Mouse (Mus musculus) heart, postnatal 0 days (tissue): Measurements from ENCODE around the gene Cldn5. TPM values are rescaled to one million over a fixed set of nuclear protein-coding genes. Genes with fewer than 3 reads are reported as not detected.
A peak's percentile ranks its signal among the peaks of the same experiment; 100 is the strongest.

ENCODE experiments used
- ATAC-seq: fragments of 200-750 bp; cut with Nextera tagmentation; 2 replicates; pipeline ENCODE4 v1.8.0; 2017; ENCODE audit warnings: low read depth, moderate number of reproducible peaks, moderate library complexity; ENCODE audit not compliant: insufficient read depth
- DNase-seq: peaks from one replicate; pipeline ENCODE4 v3.0.0-alpha.2; 2016; ENCODE audit warnings: low spot score
- H3K27ac ChIP-seq: fragments of 300-500 bp; sonication (generic); 2 replicates; pipeline ENCODE4 v1.5.1; 2014; ENCODE audit warnings: low read depth, mild to moderate bottlenecking
- H3K27me3 ChIP-seq: fragments of 300-500 bp; sonication (generic); 2 replicates; pipeline ENCODE4 v1.6.1; 2014; ENCODE audit warnings: low read length, mixed read lengths; ENCODE audit not compliant: control insufficient read depth, insufficient read depth
- H3K36me3 ChIP-seq: fragments of 300-500 bp; sonication (generic); replicated peaks from 2 replicates; pipeline ENCODE4 v1.6.1; 2014; ENCODE audit warnings: low read length, mixed read lengths; ENCODE audit not compliant: control insufficient read depth, insufficient read depth
- H3K4me1 ChIP-seq: fragments of 300-500 bp; sonication (generic); 2 replicates; pipeline ENCODE4 v1.6.1; 2014; ENCODE audit warnings: antibody characterized with exemption; ENCODE audit not compliant: control insufficient read depth, insufficient read depth
- H3K4me2 ChIP-seq: fragments of 300-500 bp; sonication (generic); 2 replicates; pipeline ENCODE4 v1.6.1; 2014; ENCODE audit warnings: low read depth, mild to moderate bottlenecking, low read length, moderate library complexity
- H3K4me3 ChIP-seq: fragments of 300-500 bp; sonication (generic); 2 replicates; pipeline ENCODE4 v1.5.1; 2014; ENCODE audit warnings: low read depth, low read length
- H3K9ac ChIP-seq: fragments of 300-500 bp; sonication (generic); replicated peaks from 2 replicates; pipeline ENCODE4 v1.6.1; 2014; ENCODE audit warnings: low read depth, low read length, mixed read lengths
- H3K9me3 ChIP-seq: fragments of 300-500 bp; sonication (generic); replicated peaks from 2 replicates; pipeline ENCODE4 v1.6.1; 2016; ENCODE audit warnings: low read length; ENCODE audit not compliant: control insufficient read depth
- CTCF ChIP-seq: IDR thresholded peaks from 2 replicates; pipeline ENCODE4 v1.5.1; 2016; ENCODE audit warnings: antibody characterized with exemption, control low read depth, low read depth
- EP300 ChIP-seq: IDR thresholded peaks from 2 replicates; pipeline ENCODE4 v1.6.1; 2016; ENCODE audit warnings: antibody characterized with exemption, low read depth
- WGBS: fragments of 180-500 bp; shearing (Covaris S2); extraction: QIAGEN DNeasy Blood & Tissue Kit; methylation state at CpG from one replicate; pipeline ENCODE4 v1.1.7; 2014; 5-methylcytosine and 5-hydroxymethylcytosine counted together
- polyA plus RNA-seq: library from polyadenylated mRNA; unstranded; fragments of >200 nt; fragmentation: Nextera tagmentation; extraction: Ambion mirVana; gene quantifications from 2 replicates; pipeline ENCODE4 v1.2.1, GENCODE M21; 2015
- total RNA-seq: library from RNA; depleted of rRNA; stranded (reverse); fragments of >200 nt; gene quantifications from 2 replicates; pipeline ENCODE4 v1.2.3, GENCODE M21; 2014; ENCODE audit warnings: low replicate concordance; rRNA removed

The Cldn5 gene
- total RNA-seq (89.6 and 108 TPM in 2 replicates), polyA plus RNA-seq (44.8 and 54.2 TPM in 2 replicates)

DNA sequence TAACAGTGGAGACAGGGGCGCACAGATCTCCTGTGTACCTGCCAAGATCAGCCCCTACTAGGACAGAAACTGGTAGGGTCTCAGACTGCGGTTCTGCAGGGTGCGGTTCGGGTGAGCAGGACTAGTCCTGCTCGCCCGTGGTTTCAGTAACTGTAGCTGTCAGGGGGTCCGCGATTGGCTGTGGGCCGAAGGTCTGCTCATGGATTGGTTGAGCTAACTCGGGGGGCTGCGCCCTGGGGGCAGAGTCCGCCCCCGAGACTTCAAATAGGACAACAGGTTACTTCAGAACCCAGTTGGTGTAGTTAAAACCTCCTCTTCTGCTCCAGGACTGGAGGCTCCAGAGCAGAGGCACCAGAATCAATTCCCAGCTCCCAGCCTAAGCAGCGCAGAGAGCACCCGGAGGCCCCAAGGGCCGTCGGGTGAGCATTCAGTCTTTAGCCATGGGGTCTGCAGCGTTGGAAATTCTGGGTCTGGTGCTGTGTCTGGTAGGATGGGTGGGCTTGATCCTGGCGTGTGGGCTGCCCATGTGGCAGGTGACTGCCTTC is at the start of gene Cldn5:
Cldn5 (plus strand) TSS at position 292 of the 545 bp plus-strand sequence.
- H3K4me1 ChIP-seq, result no peaks in the 10 kb centered on the region

DNA sequence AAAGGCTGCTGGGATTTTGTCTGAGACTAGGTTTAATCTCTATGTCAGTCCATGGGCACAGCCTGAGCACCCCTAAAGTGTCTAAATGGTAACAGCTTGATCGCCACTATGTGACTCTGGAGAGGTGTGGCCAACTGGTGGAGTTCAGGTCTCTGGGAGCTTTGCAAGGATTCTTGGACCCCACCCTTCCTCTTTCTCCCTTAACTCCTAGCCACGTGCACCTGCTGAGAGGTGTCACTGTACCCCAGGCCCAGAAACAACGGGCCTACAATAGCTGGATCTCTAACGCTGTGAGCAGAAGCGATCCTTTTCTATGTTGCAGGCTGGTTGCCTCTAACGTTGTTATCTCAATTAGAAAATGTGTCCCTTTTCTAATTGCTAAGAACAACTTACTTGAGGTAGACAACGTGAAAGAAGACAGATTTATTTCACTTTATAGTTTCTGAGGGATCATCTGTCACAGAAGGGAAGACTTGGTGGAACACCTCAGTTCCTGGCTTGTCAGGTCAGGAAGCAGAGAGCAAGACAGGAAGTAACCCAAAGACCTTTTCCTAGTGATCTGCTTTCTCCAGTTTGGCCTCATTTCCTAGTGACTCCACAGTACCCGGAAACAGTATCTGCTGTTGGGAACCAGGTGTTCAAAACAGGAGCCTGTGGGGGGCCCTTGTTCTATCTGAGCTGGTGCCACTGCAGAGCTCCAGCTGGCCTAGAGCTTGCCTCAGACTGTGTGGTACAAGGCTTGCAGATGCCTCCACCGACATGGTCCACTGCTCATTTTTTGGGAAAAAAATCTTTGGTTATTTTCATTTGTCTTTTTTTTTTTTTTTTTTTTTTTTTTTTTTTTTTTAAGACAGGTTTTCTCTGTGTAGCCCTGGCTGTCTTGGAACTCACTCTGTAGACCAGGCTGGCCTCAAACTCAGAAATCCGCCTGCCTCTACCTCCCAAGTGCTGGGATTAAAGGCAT is 48.8 kb upstream of the Cldn5 start:
- H3K36me3 ChIP-seq, result no peaks in the 10 kb centered on the region
- H3K4me3 ChIP-seq, result no peak overlapping the region
- ATAC-seq (no peak), DNase-seq (no peak)
- no peaks in the 10 kb centered on the region for H3K4me1 ChIP-seq
- 72% methylated on average over 10 of the region's 10 CpGs for WGBS
- H3K9ac ChIP-seq, result no peak overlapping the region
- H3K27ac ChIP-seq, result 0 out of 2 replicates have a peak overlapping the region, but pooled peaks have one; percentile 7
- H3K4me2 ChIP-seq, result no peak overlapping the region
- TF ChIP-seq CTCF (no peak), EP300 (no peak)
- no peaks in the 10 kb centered on the region for H3K9me3 ChIP-seq
- H3K27me3 ChIP-seq, result 0 out of 2 replicates have a peak, but pooled peaks cover 2% of the 10 kb centered on the region

More for the DNA sequence above, at the start of gene Cldn5:
- Histone ChIP-seq H3K4me3 (peak within 1 kb of the TSS; percentile 54), H3K4me2 (peak within 1 kb of the TSS; percentile 65), H3K9me3 (no peaks in the 10 kb centered on the region), H3K27ac (peak within 1 kb of the TSS; percentile 81), H3K36me3 (no peaks in the 10 kb centered on the region), H3K27me3 (peaks cover 34% of the 10 kb centered on the region), H3K9ac (peak within 1 kb of the TSS; percentile 58)
- DNase-seq (peak; percentile 15), ATAC-seq (peak; percentile 75)
- TF ChIP-seq CTCF (no peak), EP300 (no peak)
- WGBS, result 11% methylated on average over 19 of the region's 19 CpGs

DNA sequence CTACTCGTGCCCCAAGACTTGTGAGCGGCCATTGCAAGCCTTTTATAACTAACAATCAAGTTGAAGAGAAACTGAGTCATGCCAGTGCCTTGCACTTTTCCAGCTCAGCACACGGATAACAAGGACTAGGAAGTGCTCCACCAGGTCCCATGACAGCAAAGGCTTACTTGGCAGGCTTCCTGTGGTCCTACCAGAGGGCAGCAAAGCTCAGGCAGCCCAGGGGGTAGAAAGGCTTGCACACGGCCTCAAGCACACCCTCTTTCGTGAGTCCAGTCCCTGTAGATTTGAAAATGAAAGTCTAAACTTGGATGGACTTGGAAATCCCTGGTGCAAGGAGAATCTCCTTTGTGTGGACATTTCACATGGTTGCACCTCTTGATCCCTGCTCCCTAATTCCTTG is 47.5 kb upstream of the Cldn5 start:
- no peak overlapping the region for H3K4me2 ChIP-seq

DNA sequence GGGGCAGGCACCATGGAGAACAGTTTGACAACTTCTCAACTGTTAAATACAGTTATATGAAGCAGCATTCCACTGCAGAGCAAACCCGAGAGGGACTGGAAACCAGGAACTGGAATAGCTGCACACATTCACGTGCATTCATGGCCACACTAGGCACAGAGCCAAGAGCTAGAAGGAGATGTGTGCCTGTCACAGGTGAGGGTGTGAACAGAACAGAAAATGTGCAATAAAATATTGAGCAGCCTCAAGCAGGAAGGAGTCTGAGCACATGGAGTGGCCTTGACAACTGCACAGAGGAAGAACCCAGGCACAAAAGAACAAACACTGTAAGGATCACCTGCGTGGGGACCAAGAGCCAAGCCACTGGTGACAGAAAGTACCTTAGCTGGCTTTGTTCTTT is 46.0 kb upstream of the Cldn5 start:
- 56% methylated on average over 3 of the region's 3 CpGs for WGBS
- Histone ChIP-seq H3K9me3 (no peaks in the 10 kb centered on the region), H3K27ac (no peak overlapping the region), H3K4me2 (no peak overlapping the region), H3K9ac (no peak overlapping the region), H3K27me3 (0 out of 2 replicates have a peak, but pooled peaks cover 2% of the 10 kb centered on the region), H3K4me1 (no peaks in the 10 kb centered on the region), H3K4me3 (no peak overlapping the region), H3K36me3 (no peaks in the 10 kb centered on the region)
- no peak for TF ChIP-seq EP300
- no peak for TF ChIP-seq CTCF
- DNase-seq, result no peak
- no peak for ATAC-seq

More for the DNA sequence above, 47.5 kb upstream of the Cldn5 start:
- no peaks in the 10 kb centered on the region for H3K4me1 ChIP-seq
- WGBS, result 50% methylated on average over 5 of the region's 5 CpGs
- TF ChIP-seq EP300 (no peak), CTCF (no peak)
- no peak overlapping the region for H3K9ac ChIP-seq
- no peak for ATAC-seq
- no peaks in the 10 kb centered on the region for H3K36me3 ChIP-seq
- H3K27ac ChIP-seq, result no peak overlapping the region
- 0 out of 2 replicates have a peak, but pooled peaks cover 2% of the 10 kb centered on the region for H3K27me3 ChIP-seq
- no peak for DNase-seq
- no peak overlapping the region for H3K4me3 ChIP-seq
- no peaks in the 10 kb centered on the region for H3K9me3 ChIP-seq

DNA sequence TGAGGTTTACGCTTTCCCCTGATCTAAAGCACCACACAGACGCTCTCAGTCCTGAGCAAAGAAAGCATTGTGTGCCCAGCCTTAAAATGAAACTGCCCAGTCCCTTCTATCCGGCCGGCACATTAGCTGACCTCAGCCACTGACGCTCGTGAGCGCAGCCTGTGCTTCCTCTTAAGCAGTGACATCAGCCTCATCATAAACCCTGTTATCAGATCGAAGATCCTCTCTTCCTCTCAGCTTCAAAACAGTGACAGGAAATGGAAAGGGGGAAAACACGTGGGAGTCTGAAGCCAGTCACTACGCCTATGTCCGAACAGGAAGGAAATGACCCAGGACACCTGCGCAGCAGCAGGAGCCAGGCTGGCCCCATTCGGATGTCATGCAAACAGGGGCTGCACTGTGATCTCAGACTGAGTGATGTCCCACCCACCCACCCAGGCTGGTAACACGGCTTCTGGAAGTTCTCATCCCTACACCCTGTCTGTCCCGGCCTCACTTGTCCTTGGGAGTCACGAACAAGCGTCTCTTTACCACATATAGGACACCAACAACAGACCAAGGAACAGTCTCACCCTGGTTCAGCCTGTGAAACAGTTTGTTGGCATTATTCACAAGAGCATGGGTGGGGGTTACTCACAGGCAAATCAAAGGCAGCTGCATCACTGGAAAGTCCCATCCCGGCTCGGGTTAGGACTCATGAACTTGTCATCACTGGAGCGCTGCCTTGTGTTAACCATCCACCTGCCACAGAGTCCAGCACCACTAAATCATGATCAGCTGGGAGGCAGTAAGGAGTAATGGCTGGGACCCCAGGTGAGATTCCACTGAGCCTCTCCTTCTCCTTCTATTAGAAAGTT is 43.3 kb upstream of the Cldn5 start:
- no peak for TF ChIP-seq CTCF
- TF ChIP-seq EP300, result peak; percentile 93
- Histone ChIP-seq H3K4me2 (peak overlapping the region; percentile 11; the same call in 1 of the 2 replicates), H3K27me3 (0 out of 2 replicates have a peak, but pooled peaks cover 2% of the 10 kb centered on the region), H3K36me3 (no peaks in the 10 kb centered on the region), H3K27ac (peak overlapping the region; percentile 48), H3K9me3 (no peaks in the 10 kb centered on the region), H3K9ac (no peak overlapping the region), H3K4me1 (no peaks in the 10 kb centered on the region), H3K4me3 (peak overlapping the region; percentile 2; the same call in 1 of the 2 replicates)
- 33% methylated on average over 20 of the region's 20 CpGs for WGBS
- ATAC-seq (peak; percentile 84), DNase-seq (peak; percentile 37)
